Mouse (Mus musculus): ENCODE measurements around the gene Lrch3.

DNA sequence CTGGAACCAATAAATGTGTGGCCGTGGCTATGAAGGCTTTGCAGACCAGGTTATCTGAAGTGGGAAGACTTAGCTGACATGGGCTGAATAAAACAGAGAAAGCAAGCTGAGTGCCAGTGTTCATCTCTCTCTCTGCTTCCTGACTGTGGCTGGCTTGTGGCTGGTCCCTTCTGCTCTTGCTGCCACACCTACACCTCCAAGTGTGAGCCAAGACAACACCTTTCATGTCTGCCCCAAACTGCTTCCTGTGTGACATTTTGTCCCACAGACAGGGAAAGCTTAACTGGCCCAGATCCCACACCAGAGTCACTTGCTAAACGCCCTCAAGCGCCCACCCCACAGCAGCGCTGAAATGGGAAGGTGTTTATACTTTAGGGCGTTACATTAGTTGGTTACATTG, 139.2 kb downstream of the Lrch3 start:
- no peak for TF ChIP-seq CTCF (IDR thresholded peaks at IDR 0.05; ENCODE audit: borderline replicate concordance, extremely low read depth, insufficient read depth, insufficient read length)
- no peak for TF ChIP-seq POLR2A (IDR thresholded peaks at IDR 0.05; ENCODE audit: borderline replicate concordance, extremely low read depth, insufficient read depth, insufficient read length, poor library complexity, severe bottlenecking)
